Mouse (Mus musculus) kidney, embryonic 16.5 days (tissue): Measurements from ENCODE around the gene Rad23a. TPM values are rescaled to one million over a fixed set of nuclear protein-coding genes. Genes with fewer than 3 reads are reported as not detected.

ENCODE experiments used
- ATAC-seq: fragments of 200-750 bp; cut with Nextera tagmentation; 2 replicates; pipeline ENCODE4 v1.8.0; 2017; ENCODE audit warnings: moderate TSS enrichment; ENCODE audit not compliant: low FRiP score, low TSS enrichment
- H3K27ac ChIP-seq: fragments of 300-500 bp; sonication (generic); 2 replicates; pipeline ENCODE4 v1.5.1; 2014; ENCODE audit warnings: low read length
- H3K27me3 ChIP-seq: fragments of 300-500 bp; sonication (generic); 2 replicates; pipeline ENCODE4 v1.6.1; 2014; ENCODE audit warnings: low read length, control low read depth, mixed read lengths; ENCODE audit not compliant: insufficient read depth
- H3K36me3 ChIP-seq: fragments of 300-500 bp; sonication (generic); 2 replicates; pipeline ENCODE4 v1.6.1; 2014; ENCODE audit warnings: low read length, control low read depth, mixed read lengths; ENCODE audit not compliant: insufficient read depth
- H3K4me1 ChIP-seq: fragments of 300-500 bp; sonication (generic); 2 replicates; pipeline ENCODE4 v1.6.1; 2014; ENCODE audit warnings: low read length, control low read depth, mixed read lengths; ENCODE audit not compliant: insufficient read depth
- H3K4me2 ChIP-seq: fragments of 300-500 bp; sonication (generic); replicated peaks from 2 replicates; pipeline ENCODE4 v1.6.1; 2014; ENCODE audit warnings: low read depth, low read length
- H3K4me3 ChIP-seq: fragments of 300-500 bp; sonication (generic); 2 replicates; pipeline ENCODE4 v1.5.1; 2014; ENCODE audit warnings: mild to moderate bottlenecking, low read length
- H3K9ac ChIP-seq: fragments of 300-500 bp; sonication (generic); replicated peaks from 2 replicates; pipeline ENCODE4 v1.6.1; 2014; ENCODE audit warnings: low read length
- H3K9me3 ChIP-seq: fragments of 300-500 bp; sonication (generic); 2 replicates; pipeline ENCODE4 v1.6.1; 2016; ENCODE audit warnings: low read length, control low read depth
- WGBS: fragments of 180-500 bp; shearing (Covaris S2); extraction: QIAGEN DNeasy Blood & Tissue Kit; methylation state at CpG from one replicate; pipeline ENCODE4 v1.1.7; 2014; 5-methylcytosine and 5-hydroxymethylcytosine counted together
- polyA plus RNA-seq: library from polyadenylated mRNA; unstranded; fragments of >200 nt; fragmentation: Nextera tagmentation; extraction: Ambion mirVana; gene quantifications from 2 replicates; pipeline ENCODE4 v1.2.1, GENCODE M21; 2015

Rad23a gene
- polyA plus RNA-seq, 1 experiment from 2014 or later: 109 TPM

GRCm38 (mm10) chr8:84792429-84792947 is 48.0 kb downstream of the Rad23a start:
- H3K9me3 ChIP-seq: no peaks in the 10 kb centered on the region
- no peak for ATAC-seq
- no peak overlapping the region for H3K4me3 ChIP-seq
- H3K9ac ChIP-seq: no peak overlapping the region
- no peak overlapping the region for H3K4me2 ChIP-seq
- peaks cover 14% of the 10 kb centered on the region for H3K4me1 ChIP-seq
- peaks cover 89% of the 10 kb centered on the region for H3K27me3 ChIP-seq
- no peaks in the 10 kb centered on the region for H3K36me3 ChIP-seq
- H3K27ac ChIP-seq: no peak overlapping the region
- WGBS: 78% methylated on average over 12 of the region's 12 CpGs

DNA sequence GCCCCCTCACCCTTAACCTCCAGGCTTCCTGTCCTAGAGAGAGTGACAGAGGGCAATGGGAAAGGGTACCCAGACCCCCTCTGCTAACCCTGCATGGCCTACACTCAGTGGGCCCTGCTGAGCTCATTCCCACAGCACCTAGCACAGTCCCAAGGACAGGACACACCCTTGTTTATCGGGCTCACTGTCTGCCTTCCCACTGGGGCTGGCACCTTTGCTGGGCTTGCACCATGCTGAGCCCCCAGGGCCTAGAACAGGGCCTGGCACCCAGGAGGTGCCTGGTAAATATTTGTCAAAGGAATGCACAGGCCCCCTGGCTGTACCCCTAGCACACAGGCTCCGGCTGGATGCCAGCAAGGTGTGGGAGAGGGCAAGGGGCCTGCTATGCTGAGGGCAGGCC is 49.9 kb downstream of the Rad23a start:
- H3K4me2 ChIP-seq: no peak overlapping the region
- H3K36me3 ChIP-seq: no peaks in the 10 kb centered on the region
- ATAC-seq: no peak
- 64% methylated on average over 2 of the region's 2 CpGs for WGBS
- H3K27ac ChIP-seq: no peak overlapping the region
- H3K9me3 ChIP-seq: no peaks in the 10 kb centered on the region
- H3K4me3 ChIP-seq: no peak overlapping the region
- no peak overlapping the region for H3K9ac ChIP-seq
- H3K27me3 ChIP-seq: peaks cover 90% of the 10 kb centered on the region
- H3K4me1 ChIP-seq: peaks cover 33% of the 10 kb centered on the region

DNA sequence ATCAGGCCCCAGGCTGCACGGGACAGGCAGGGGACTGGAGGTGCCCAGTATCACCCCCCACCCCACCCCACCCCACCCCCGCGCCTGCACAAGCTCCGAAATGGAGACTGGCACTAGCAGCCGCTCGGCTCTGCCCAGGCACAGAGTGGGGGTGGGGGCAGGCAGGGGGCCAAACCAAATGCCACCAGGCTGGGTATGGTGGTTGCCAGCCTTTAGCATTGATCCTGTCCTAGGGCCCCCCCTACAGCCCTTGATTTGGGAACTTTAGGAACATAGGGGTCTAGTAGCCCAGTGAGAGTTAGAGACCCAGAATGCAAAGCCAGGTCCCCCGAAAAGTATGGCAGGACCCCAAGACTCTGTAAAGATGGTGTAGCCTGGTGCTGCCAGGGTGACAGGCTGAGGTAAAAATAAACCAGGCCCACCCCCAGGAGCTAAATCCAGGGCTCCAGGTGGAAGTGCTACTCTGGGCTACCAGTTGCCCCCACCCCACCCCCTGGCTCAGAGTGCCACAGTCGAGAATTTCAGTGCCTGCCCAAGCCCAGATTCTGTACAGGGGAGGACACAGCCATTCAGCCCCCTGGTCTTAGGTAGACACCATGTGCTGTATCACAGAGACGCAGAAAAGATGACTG is 50.5 kb downstream of the Rad23a start:
- Histone ChIP-seq H3K36me3 (no peaks in the 10 kb centered on the region), H3K4me3 (no peak overlapping the region), H3K27ac (no peak overlapping the region), H3K4me1 (peaks cover 37% of the 10 kb centered on the region), H3K27me3 (peaks cover 95% of the 10 kb centered on the region), H3K4me2 (no peak overlapping the region), H3K9ac (no peak overlapping the region), H3K9me3 (no peaks in the 10 kb centered on the region)
- ATAC-seq: no peak
- 82% methylated on average over 9 of the region's 9 CpGs for WGBS

DNA sequence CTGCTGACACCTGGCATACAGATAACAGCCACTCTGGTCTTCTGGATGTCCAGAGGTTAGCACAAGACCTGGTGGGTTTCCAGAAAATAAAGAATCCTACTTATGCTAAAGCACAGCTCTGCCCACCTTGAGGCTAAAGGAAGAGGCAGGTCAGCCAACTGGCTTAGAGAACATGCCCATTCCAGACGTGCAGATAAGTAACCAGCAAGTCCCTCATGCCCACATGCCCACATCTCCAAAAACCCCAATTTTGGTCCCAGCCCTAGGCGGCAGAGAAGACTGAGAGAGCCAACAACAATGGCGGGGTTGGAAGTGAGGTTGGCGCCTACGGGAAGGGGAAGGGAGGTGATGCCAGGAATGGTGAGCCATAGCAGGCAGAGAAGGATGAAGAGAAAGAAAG is 51.1 kb downstream of the Rad23a start:
- H3K4me3 ChIP-seq: no peak overlapping the region
- H3K27ac ChIP-seq: no peak overlapping the region
- WGBS: 56% methylated on average over 4 of the region's 5 CpGs
- no peaks in the 10 kb centered on the region for H3K9me3 ChIP-seq
- peaks cover 97% of the 10 kb centered on the region for H3K27me3 ChIP-seq
- H3K36me3 ChIP-seq: no peaks in the 10 kb centered on the region
- no peak for ATAC-seq
- H3K9ac ChIP-seq: no peak overlapping the region
- H3K4me1 ChIP-seq: peaks cover 40% of the 10 kb centered on the region
- no peak overlapping the region for H3K4me2 ChIP-seq

DNA sequence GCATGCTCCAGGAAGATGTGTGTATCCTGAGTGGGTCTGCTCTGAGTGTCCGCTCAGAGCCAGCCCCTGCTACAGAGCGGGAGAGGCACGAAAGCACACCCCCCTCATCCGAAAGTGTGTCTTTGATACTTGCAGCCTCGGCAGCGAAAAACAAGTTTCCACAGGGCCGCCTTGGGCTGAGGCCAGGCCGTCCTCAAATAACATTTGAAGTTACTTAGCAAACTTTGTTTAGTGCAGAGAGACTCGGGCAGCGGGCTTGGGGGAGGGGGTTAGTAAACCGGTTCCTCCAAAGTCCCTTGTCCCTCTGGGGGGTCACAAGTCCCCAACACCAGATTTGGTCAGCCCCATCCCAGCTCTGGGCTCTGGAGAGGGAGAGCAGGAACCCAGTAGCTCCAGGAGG is 51.6 kb downstream of the Rad23a start:
- H3K4me1 ChIP-seq: peaks cover 37% of the 10 kb centered on the region
- 16% methylated on average over 11 of the region's 11 CpGs for WGBS
- H3K27me3 ChIP-seq: peaks cover 97% of the 10 kb centered on the region
- ATAC-seq: no peak
- no peak overlapping the region for H3K27ac ChIP-seq
- H3K36me3 ChIP-seq: no peaks in the 10 kb centered on the region
- no peak overlapping the region for H3K4me3 ChIP-seq
- H3K9ac ChIP-seq: no peak overlapping the region
- no peak overlapping the region for H3K4me2 ChIP-seq
- no peaks in the 10 kb centered on the region for H3K9me3 ChIP-seq

DNA sequence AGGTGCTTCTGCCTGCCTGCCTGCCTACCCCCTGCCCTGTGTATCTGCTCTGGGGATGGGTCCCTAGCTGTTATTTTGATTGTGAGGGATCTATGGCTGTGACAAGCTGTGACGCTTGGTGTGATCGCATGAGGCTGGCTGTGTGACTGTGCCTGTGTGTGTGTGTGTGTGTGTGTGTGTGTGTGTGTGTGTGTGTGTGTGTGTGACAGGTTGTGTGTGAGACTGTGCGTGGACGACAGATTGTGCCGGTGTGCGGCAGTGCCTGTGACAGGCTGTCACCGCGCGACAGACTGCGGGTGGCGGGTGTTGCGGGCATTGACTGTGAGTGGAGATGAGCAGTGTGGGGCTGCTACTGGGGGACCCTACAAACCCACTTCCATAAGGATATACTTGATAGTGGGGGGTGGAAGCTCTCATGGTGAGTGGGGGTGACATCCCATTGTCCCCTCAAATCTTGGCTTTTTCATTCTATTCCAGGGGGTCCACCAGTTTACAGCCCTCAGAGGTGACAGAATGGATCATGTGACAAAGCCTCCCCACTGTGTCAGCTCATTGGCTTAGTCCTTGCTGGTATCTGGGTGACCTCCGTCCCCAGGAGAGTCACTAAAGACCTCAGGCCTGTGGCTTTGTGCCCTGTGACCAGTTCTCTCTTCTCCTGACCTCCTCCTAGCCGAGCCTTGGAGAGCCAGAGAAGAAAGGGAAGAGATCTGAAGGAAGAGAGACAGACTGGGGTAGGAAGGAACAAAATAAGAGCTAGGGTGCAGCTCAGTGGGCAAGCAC is 52.8 kb downstream of the Rad23a start:
- peaks cover 36% of the 10 kb centered on the region for H3K4me1 ChIP-seq
- WGBS: 21% methylated on average over 14 of the region's 14 CpGs

DNA sequence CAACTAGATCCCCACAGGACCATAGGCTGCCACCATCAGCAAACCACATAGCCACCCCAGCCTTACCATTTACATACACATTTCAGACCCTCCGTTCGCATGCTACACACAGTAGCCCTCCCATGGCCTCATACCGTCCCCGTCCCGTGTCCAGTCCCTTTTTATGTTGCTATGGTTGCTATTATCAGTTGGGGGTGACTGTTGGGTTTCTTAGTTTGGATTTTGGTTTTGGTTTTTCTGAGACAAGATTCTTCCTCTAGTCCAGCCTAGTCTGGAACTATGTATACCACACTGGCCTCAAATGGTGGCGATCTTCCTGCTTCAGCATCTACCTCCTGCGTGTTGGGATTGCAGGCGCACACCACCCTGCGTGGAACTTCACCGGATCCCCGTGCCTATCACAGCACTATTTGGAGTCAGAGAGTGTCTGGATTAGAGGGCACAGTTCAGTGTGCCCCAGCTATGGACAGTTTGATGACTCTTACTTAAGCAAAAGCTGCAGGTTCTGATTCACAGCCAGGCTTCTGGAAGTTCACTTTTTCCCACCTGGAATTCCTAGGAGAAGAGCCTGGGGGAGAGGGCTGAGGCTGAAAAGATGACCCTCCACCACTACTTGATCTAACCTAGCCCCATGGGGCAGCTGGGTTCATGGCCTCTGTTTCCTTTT is 53.5 kb downstream of the Rad23a start:
- Histone ChIP-seq H3K4me3 (peak overlapping the region; percentile 17; the same call in 1 of the 2 replicates), H3K9me3 (no peaks in the 10 kb centered on the region), H3K4me2 (peak overlapping the region; percentile 37), H3K36me3 (no peaks in the 10 kb centered on the region), H3K4me1 (peaks cover 36% of the 10 kb centered on the region), H3K27ac (no peak overlapping the region), H3K9ac (no peak overlapping the region), H3K27me3 (peaks cover 97% of the 10 kb centered on the region)
- WGBS: 16% methylated on average over 11 of the region's 11 CpGs
- ATAC-seq: peak; percentile 30

More for the DNA sequence above, 52.8 kb downstream of the Rad23a start:
- Histone ChIP-seq H3K27me3 (peaks cover 97% of the 10 kb centered on the region), H3K9ac (no peak overlapping the region), H3K4me2 (no peak overlapping the region), H3K36me3 (no peaks in the 10 kb centered on the region), H3K9me3 (no peaks in the 10 kb centered on the region), H3K27ac (no peak overlapping the region), H3K4me3 (no peak overlapping the region)
- no peak for ATAC-seq

GRCm38 (mm10) chr8:84785756-84786677 is 54.4 kb downstream of the Rad23a start:
- no peak overlapping the region for H3K27ac ChIP-seq
- H3K27me3 ChIP-seq: peaks cover 100% of the 10 kb centered on the region
- H3K4me1 ChIP-seq: peaks cover 36% of the 10 kb centered on the region
- WGBS: 5% methylated on average over 37 of the region's 38 CpGs
- H3K36me3 ChIP-seq: no peaks in the 10 kb centered on the region
- ATAC-seq: peak; percentile 59
- H3K9ac ChIP-seq: 0 out of 2 replicates have a peak overlapping the region, but pooled peaks have one; percentile 38
- peak overlapping the region; percentile 17 for H3K4me3 ChIP-seq
- no peaks in the 10 kb centered on the region for H3K9me3 ChIP-seq
- H3K4me2 ChIP-seq: peak overlapping the region; percentile 37

DNA sequence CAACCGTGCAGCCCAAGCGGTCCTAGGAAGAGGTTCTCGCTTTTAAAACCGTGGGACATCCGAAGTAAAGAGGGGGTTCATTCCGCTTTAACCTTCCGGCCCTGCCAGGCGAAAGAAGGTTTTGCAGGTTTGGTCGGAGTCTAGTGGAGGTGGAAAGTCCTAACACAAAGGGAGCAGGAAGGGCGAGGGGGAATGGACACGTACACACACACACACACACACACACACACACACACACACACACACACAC is 55.0 kb downstream of the Rad23a start:
- 13% methylated on average over 11 of the region's 11 CpGs for WGBS
- no peak for ATAC-seq
- no peaks in the 10 kb centered on the region for H3K36me3 ChIP-seq
- no peak overlapping the region for H3K9ac ChIP-seq
- H3K9me3 ChIP-seq: no peaks in the 10 kb centered on the region
- peaks cover 100% of the 10 kb centered on the region for H3K27me3 ChIP-seq
- no peak overlapping the region for H3K4me2 ChIP-seq
- peaks cover 36% of the 10 kb centered on the region for H3K4me1 ChIP-seq
- no peak overlapping the region for H3K4me3 ChIP-seq
- H3K27ac ChIP-seq: no peak overlapping the region
